Mouse (Mus musculus) forebrain, embryonic 10.5 days (tissue): ENCODE results near the gene Trio. TPM values are rescaled to one million over a fixed set of nuclear protein-coding genes. Genes with fewer than 3 reads are reported as not detected.
A peak's percentile ranks its signal among the peaks of the same experiment; 100 is the strongest.

Source experiments
- DNase-seq: peaks from one replicate; pipeline ENCODE4 v3.0.0-alpha.2; 2017; ENCODE audit warnings: low spot score; ENCODE audit errors: extremely low spot score
- H3K27ac ChIP-seq: fragments of 300-500 bp; sonication (generic); 2 replicates; pipeline ENCODE4 v1.5.1; 2016; ENCODE audit warnings: mild to moderate bottlenecking
- H3K27me3 ChIP-seq: fragments of 300-500 bp; sonication (generic); 2 replicates; pipeline ENCODE4 v1.6.1; 2016; ENCODE audit warnings: mild to moderate bottlenecking; ENCODE audit not compliant: poor library complexity, severe bottlenecking
- H3K36me3 ChIP-seq: fragments of 300-500 bp; sonication (generic); replicated peaks from 2 replicates; pipeline ENCODE4 v1.6.1; 2016; ENCODE audit warnings: mild to moderate bottlenecking, moderate library complexity
- H3K4me1 ChIP-seq: fragments of 300-500 bp; sonication (generic); 2 replicates; pipeline ENCODE4 v1.6.1; 2016
- H3K4me3 ChIP-seq: fragments of 300-500 bp; sonication (generic); 2 replicates; pipeline ENCODE4 v1.5.1; 2016; ENCODE audit warnings: mild to moderate bottlenecking, moderate library complexity
- H3K9me3 ChIP-seq: fragments of 300-500 bp; sonication (generic); 2 replicates; pipeline ENCODE4 v1.6.1; 2016; ENCODE audit warnings: mild to moderate bottlenecking, moderate library complexity
- WGBS: fragments of 180-500 bp; shearing (Covaris S2); methylation state at CpG from one replicate; pipeline ENCODE4 v1.1.7; 2016; 5-methylcytosine and 5-hydroxymethylcytosine counted together
- polyA plus RNA-seq: library from polyadenylated mRNA; unstranded; fragments of >200 nt; fragmentation: Nextera tagmentation; extraction: Ambion mirVana; gene quantifications from 2 replicates; pipeline ENCODE4 v1.2.1, GENCODE M21; 2016

The Trio gene
- polyA plus RNA-seq, 1 experiment from 2014 or later, result 29.2 TPM

GRCm38 (mm10) chr15:27801177-27801576 is 224.5 kb downstream of the Trio start:
- DNase-seq, result no peak
- WGBS, result 79% methylated on average over 4 of the region's 4 CpGs
- no peak overlapping the region for H3K4me3 ChIP-seq
- H3K9me3 ChIP-seq, result no peaks in the 10 kb centered on the region
- H3K36me3 ChIP-seq, result peaks cover 95% of the 10 kb centered on the region
- peaks cover 78% of the 10 kb centered on the region for H3K4me1 ChIP-seq
- 0 out of 2 replicates have a peak overlapping the region, but pooled peaks have one; percentile 35 for H3K27ac ChIP-seq
- no peaks in the 10 kb centered on the region for H3K27me3 ChIP-seq

- DNase-seq, result no peak
- peaks cover 77% of the 10 kb centered on the region for H3K4me1 ChIP-seq
- no peaks in the 10 kb centered on the region for H3K27me3 ChIP-seq
- no peaks in the 10 kb centered on the region for H3K9me3 ChIP-seq
- no peak overlapping the region for H3K4me3 ChIP-seq
- 72% methylated on average over 20 of the region's 20 CpGs for WGBS
- peak overlapping the region; percentile 80 for H3K27ac ChIP-seq
- peaks cover 63% of the 10 kb centered on the region for H3K36me3 ChIP-seq
Observed at GRCm38 (mm10) chr15:27797480-27798155, 228.0 kb downstream of the Trio start.

GRCm38 (mm10) chr15:27796868-27797222 is 228.8 kb downstream of the Trio start:
- no peak overlapping the region for H3K4me3 ChIP-seq
- peaks cover 78% of the 10 kb centered on the region for H3K4me1 ChIP-seq
- H3K27me3 ChIP-seq, result no peaks in the 10 kb centered on the region
- no peak for DNase-seq
- H3K9me3 ChIP-seq, result no peaks in the 10 kb centered on the region
- WGBS, result 80% methylated on average over 7 of the region's 7 CpGs
- H3K36me3 ChIP-seq, result peaks cover 59% of the 10 kb centered on the region
- H3K27ac ChIP-seq, result peak overlapping the region; percentile 80

- H3K4me1 ChIP-seq, result peaks cover 75% of the 10 kb centered on the region
- 91% methylated on average over 22 of the region's 22 CpGs for WGBS
Observed at GRCm38 (mm10) chr15:27795942-27796867, 229.4 kb downstream of the Trio start.

DNA sequence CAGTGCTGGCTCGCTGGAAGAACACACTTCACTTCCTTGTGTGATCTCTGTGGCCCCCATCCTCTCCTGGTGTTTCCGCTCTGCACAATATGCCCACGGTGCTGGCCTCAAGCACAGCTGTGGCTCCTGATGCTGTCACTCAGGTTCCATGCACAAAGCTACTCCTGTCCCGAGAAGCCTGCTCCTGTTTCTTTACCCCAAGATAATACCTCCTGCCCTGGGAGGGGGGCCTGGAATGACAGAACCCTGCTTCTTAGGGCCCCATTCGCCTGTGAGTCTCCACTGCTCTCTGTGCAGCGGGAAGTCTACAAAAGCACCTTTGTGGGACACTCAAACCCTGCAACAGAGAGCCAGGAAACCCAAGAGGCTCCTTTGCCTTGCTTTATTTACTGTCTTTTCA is 232.4 kb downstream of the Trio start:
- 47% methylated on average over 6 of the region's 6 CpGs for WGBS

More at GRCm38 (mm10) chr15:27795942-27796867, 229.4 kb downstream of the Trio start:
- Histone ChIP-seq H3K4me3 (no peak overlapping the region), H3K27ac (peak overlapping the region; percentile 80), H3K36me3 (peaks cover 53% of the 10 kb centered on the region), H3K27me3 (no peaks in the 10 kb centered on the region), H3K9me3 (no peaks in the 10 kb centered on the region)
- DNase-seq, result no peak

DNA sequence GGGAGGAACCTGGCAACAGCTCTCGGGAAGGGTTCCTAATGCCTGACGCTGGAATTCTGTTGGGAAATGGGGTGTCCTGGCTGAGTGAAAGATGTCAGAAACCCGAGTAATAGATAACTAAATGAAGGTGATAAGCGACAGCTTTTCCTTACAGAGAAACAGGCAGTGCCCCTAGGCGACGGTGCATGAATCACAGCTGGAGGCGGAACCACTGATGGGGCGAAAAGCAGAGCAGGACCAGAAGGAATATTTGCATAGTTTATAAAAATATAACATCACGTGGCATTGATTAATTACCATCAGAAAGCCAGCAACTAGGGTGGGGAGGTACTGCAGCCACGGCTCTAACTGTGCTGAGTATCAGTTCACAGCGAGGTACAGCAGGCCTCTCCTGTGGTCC is 233.2 kb downstream of the Trio start:
- H3K27ac ChIP-seq, result peak overlapping the region; percentile 75
- peaks cover 78% of the 10 kb centered on the region for H3K4me1 ChIP-seq
- DNase-seq, result no peak
- 78% methylated on average over 11 of the region's 11 CpGs for WGBS
- peaks cover 19% of the 10 kb centered on the region for H3K36me3 ChIP-seq
- H3K4me3 ChIP-seq, result no peak overlapping the region
- H3K27me3 ChIP-seq, result no peaks in the 10 kb centered on the region
- H3K9me3 ChIP-seq, result no peaks in the 10 kb centered on the region

More for the DNA sequence above, 232.4 kb downstream of the Trio start:
- H3K4me3 ChIP-seq, result no peak overlapping the region
- peaks cover 78% of the 10 kb centered on the region for H3K4me1 ChIP-seq
- H3K27ac ChIP-seq, result peak overlapping the region; percentile 75
- no peaks in the 10 kb centered on the region for H3K9me3 ChIP-seq
- no peaks in the 10 kb centered on the region for H3K27me3 ChIP-seq
- peaks cover 27% of the 10 kb centered on the region for H3K36me3 ChIP-seq
- no peak for DNase-seq

GRCm38 (mm10) chr15:27791141-27791540 is 234.5 kb downstream of the Trio start:
- DNase-seq, result no peak
- 89% methylated on average over 5 of the region's 5 CpGs for WGBS
- peaks cover 7% of the 10 kb centered on the region for H3K36me3 ChIP-seq
- H3K27me3 ChIP-seq, result no peaks in the 10 kb centered on the region
- H3K4me3 ChIP-seq, result no peak overlapping the region
- H3K27ac ChIP-seq, result no peak overlapping the region
- no peaks in the 10 kb centered on the region for H3K9me3 ChIP-seq
- peaks cover 78% of the 10 kb centered on the region for H3K4me1 ChIP-seq

- Histone ChIP-seq H3K27ac (no peak overlapping the region), H3K36me3 (peaks cover 6% of the 10 kb centered on the region), H3K27me3 (no peaks in the 10 kb centered on the region), H3K9me3 (no peaks in the 10 kb centered on the region), H3K4me1 (peaks cover 82% of the 10 kb centered on the region), H3K4me3 (no peak overlapping the region)
- WGBS, result 93% methylated on average over 6 of the region's 6 CpGs
- DNase-seq, result no peak
Observed at GRCm38 (mm10) chr15:27790699-27791098, 234.9 kb downstream of the Trio start.

DNA sequence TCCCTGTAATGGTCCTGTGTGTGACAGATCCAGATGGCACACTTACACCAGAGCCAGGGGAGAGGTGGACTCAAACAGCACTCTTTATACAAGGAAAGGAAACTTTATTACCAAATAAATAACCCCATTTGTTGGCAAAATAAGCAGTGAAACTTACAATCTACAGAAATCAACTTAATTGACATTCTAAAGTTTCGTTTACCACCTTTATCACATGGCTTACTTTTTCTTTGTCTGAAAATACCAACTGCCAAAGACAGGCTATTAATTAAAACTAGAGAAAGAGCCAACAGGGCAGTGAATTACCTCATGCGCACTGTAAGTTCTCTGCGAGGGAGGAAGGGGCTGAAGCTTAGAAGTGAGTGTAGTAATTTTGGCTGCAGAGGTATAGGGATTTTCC is 236.3 kb downstream of the Trio start:
- no peak for DNase-seq
- no peaks in the 10 kb centered on the region for H3K9me3 ChIP-seq
- H3K4me1 ChIP-seq, result peaks cover 88% of the 10 kb centered on the region
- WGBS, result 78% methylated on average over 3 of the region's 3 CpGs
- H3K4me3 ChIP-seq, result no peak overlapping the region
- no peaks in the 10 kb centered on the region for H3K27me3 ChIP-seq
- H3K36me3 ChIP-seq, result peaks cover 6% of the 10 kb centered on the region
- peak overlapping the region; percentile 75 for H3K27ac ChIP-seq

DNA sequence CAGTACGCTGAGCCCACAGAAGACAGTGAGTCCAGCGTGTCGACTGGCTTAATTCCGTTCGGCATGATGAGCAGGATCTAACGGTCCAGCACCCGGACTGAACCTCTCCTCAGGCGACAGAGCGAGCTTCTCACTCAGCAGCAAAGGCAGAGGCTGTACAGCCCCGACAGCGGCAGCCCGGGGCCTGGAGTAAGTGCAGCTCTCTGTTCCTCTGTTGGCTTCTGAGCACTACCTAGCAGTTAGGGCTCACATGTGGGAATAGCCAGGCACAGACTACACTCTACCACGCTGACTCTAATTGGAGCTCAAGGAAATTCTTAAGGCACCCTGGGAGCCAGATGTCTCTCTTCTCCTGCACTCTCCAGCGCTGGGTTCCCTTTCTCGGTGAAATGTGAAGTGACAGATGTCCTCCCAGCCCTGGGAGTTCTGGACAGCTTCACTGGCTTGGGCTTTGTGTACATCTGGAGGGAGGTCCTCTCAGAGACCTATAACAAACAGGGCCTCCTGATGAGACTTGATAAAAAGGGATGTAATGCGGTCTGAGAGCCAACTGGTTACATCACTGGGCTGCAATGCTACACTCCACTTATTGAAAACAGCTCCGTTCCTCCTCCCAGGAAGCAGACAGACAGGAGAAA is 237.4 kb downstream of the Trio start:
- Histone ChIP-seq H3K4me1 (peaks cover 89% of the 10 kb centered on the region), H3K27me3 (no peaks in the 10 kb centered on the region), H3K9me3 (no peaks in the 10 kb centered on the region), H3K27ac (peak overlapping the region; percentile 83), H3K36me3 (peaks cover 6% of the 10 kb centered on the region), H3K4me3 (peak overlapping the region; percentile 38)
- WGBS, result 40% methylated on average over 17 of the region's 17 CpGs
- DNase-seq, result no peak

- H3K27ac ChIP-seq, result peak overlapping the region; percentile 83
- H3K27me3 ChIP-seq, result no peaks in the 10 kb centered on the region
- 83% methylated on average over 4 of the region's 4 CpGs for WGBS
- H3K9me3 ChIP-seq, result no peaks in the 10 kb centered on the region
- no peak for DNase-seq
- H3K36me3 ChIP-seq, result peaks cover under 1% of the 10 kb centered on the region
- peak overlapping the region; percentile 38 for H3K4me3 ChIP-seq
- H3K4me1 ChIP-seq, result peaks cover 89% of the 10 kb centered on the region
Observed at GRCm38 (mm10) chr15:27787151-27787550, 238.5 kb downstream of the Trio start.

DNA sequence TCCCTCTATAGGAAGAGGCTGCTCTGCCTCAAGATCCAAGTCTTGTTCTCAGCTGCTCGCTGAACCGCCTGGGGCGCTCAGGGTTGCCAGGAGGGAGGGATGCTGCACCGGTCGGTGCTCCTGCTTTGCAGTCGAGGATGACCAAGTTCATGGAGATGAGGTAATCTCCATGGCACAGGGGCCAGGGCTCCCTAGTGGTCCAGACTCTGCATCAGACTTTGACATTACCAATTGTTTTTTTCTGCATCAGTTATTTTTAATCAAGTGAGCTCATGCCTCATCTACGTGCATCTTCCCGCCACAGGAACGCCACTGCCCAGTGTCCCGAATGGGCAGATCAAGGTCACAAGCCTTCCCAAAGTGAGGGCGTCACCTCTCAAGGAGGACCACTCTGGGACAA is 239.2 kb downstream of the Trio start:
- no peaks in the 10 kb centered on the region for H3K27me3 ChIP-seq
- no peak for DNase-seq
- H3K4me1 ChIP-seq, result peaks cover 90% of the 10 kb centered on the region
- H3K4me3 ChIP-seq, result peak overlapping the region; percentile 38
- peak overlapping the region; percentile 83 for H3K27ac ChIP-seq
- H3K9me3 ChIP-seq, result no peaks in the 10 kb centered on the region
- 0 out of 2 replicates have a peak, but pooled peaks cover 2% of the 10 kb centered on the region for H3K36me3 ChIP-seq
- WGBS, result 64% methylated on average over 11 of the region's 11 CpGs
